Mouse (Mus musculus): Measurements from ENCODE around the gene Kntc1. TPM values are rescaled to one million over a fixed set of nuclear protein-coding genes. Genes with fewer than 3 reads are reported as not detected.
"Not testable (repeated sequence)": the region's sequence is repeated elsewhere in the genome, so short reads cannot be mapped to it uniquely, and the experiment has no call there.

Kntc1 gene
- 26.4 and 34.9 TPM in 2 replicates for polyA plus RNA-seq (2015; fragmentation: Nextera tagmentation; extraction: Ambion mirVana)

DNA sequence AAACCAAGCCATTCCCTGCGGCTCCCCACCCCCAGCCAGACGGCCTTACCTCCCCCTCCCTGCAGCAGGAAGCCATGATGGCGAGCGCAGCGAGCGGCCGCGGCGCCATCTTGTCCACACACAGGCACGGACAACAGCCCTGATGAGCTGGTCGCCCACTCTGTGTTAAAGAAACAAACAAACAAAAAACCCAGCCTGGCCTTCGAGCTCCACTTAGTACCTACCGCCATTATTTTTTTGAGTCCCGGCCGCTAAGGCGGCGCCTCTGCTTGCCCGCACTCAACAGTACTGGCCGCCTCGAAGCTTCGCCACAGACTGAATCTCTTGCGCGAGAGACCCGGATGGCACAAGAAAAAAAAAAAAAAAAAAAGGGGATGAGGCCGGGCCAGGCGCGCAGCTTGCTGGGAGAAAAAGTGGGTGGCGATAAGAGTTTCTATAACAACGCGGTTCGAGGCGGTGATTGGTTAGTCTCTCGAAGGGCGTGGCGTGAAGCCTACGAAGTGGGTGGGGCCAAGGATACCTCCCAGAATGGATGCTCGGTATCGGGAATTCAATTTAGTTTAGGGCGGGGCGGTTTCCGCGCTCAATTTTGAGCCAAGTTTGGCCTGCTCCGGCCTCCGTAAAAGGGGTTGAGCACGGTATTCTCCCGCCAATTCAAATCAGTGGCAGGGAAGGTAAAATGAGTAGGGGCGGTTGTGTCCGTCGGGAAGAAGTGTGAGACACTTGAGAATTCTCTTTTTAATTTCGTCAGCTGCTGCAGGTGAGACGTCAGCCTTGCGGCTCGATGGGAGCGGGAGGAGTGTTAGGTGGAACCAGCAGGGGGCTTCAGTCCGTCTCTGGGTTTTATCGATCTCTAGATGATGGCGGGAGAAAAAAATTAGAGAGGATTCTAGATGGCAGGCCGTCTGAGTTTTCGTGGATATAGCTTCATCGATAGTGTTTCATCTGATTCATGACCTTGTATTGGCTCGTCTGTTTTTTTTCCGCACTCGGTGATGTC is at the start of gene Kntc1, which contains the start of gene Rsrc2:
Kntc1 (plus strand) TSS at position 652 of the 1,000 bp plus-strand sequence.
Rsrc2 (minus strand) TSS at position 350 of the 1,000 bp plus-strand sequence.
- peak within 1 kb of the TSS; percentile 100 for H3K27ac ChIP-seq (ENCODE audit: low read length)
- H3K36me3 ChIP-seq (ENCODE audit: insufficient read depth, low read length), result peaks cover 4% of the 10 kb centered on the region; the same call in 1 of the 2 replicates
- peak within 1 kb of the TSS; percentile 95 for H3K9ac ChIP-seq (replicated peaks; ENCODE audit: low read length)
- peaks cover 27% of the 10 kb centered on the region for H3K4me1 ChIP-seq (ENCODE audit: insufficient read depth, low read length)
- H3K9me3 ChIP-seq (ENCODE audit: low read length), result no peaks in the 10 kb centered on the region
- peak within 1 kb of the TSS; percentile 68 for H3K4me2 ChIP-seq (replicated peaks; ENCODE audit: low read depth, low read length)
- H3K27me3 ChIP-seq (ENCODE audit: insufficient read depth, low read length), result no peaks in the 10 kb centered on the region
- under 1% methylated on average over 63 of the region's 63 CpGs for WGBS
- peak; percentile 97 for ATAC-seq (ENCODE audit: low FRiP score, low TSS enrichment)
- peak within 1 kb of the TSS; percentile 87 for H3K4me3 ChIP-seq (ENCODE audit: low read length)

DNA sequence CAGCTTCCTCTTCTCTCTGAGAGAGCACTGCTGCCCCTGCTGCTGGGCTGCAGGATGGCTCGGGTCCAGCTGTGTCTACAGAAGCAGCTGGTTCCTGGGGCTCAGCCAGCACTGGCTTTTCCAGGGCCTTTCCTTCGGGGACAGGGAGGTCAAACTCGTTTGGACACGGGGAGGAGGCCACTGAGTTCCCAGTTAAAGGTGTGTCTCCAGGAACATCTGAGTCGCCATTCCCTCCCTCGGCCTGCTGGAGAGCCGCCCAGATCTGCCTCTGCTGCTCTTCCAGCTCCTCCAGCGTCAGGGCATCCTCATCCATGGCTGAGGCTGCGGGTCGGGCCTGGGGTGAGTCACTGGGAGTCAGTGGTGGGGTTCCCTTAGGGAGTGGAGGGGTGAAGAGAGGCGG is 48.9 kb upstream of the Kntc1 start:
- H3K4me2 ChIP-seq (replicated peaks; ENCODE audit: low read depth, low read length), result no peak overlapping the region
- WGBS, result 56% methylated on average over 11 of the region's 11 CpGs
- H3K4me1 ChIP-seq (ENCODE audit: insufficient read depth, low read length), result no peaks in the 10 kb centered on the region
- H3K9ac ChIP-seq (replicated peaks; ENCODE audit: low read length), result no peak overlapping the region
- H3K4me3 ChIP-seq (ENCODE audit: low read length), result no peak overlapping the region
- no peak overlapping the region for H3K27ac ChIP-seq (ENCODE audit: low read length)
- no peak; the same call in 1 of the 2 replicates for ATAC-seq (ENCODE audit: low FRiP score, low TSS enrichment)
- no peaks in the 10 kb centered on the region for H3K27me3 ChIP-seq (ENCODE audit: insufficient read depth, low read length)
- peaks cover 66% of the 10 kb centered on the region for H3K36me3 ChIP-seq (ENCODE audit: insufficient read depth, low read length)
- no peaks in the 10 kb centered on the region for H3K9me3 ChIP-seq (ENCODE audit: low read length)

GRCm38 (mm10) chr5:123708598-123708997 is 40.9 kb upstream of the Kntc1 start:
- no peak overlapping the region for H3K4me3 ChIP-seq (ENCODE audit: low read length)
- H3K4me1 ChIP-seq (ENCODE audit: insufficient read depth, low read length), result no peaks in the 10 kb centered on the region
- no peak for ATAC-seq (ENCODE audit: low FRiP score, low TSS enrichment)
- WGBS, result 95% methylated on average over 12 of the region's 12 CpGs
- H3K9me3 ChIP-seq (ENCODE audit: low read length), result no peaks in the 10 kb centered on the region
- H3K4me2 ChIP-seq (replicated peaks; ENCODE audit: low read depth, low read length), result no peak overlapping the region
- H3K36me3 ChIP-seq (ENCODE audit: insufficient read depth, low read length), result peaks cover 82% of the 10 kb centered on the region
- H3K27me3 ChIP-seq (ENCODE audit: insufficient read depth, low read length), result no peaks in the 10 kb centered on the region
- H3K27ac ChIP-seq (ENCODE audit: low read length), result no peak overlapping the region
- H3K9ac ChIP-seq (replicated peaks; ENCODE audit: low read length), result no peak overlapping the region

- Histone ChIP-seq H3K36me3 (ENCODE audit: insufficient read depth, low read length) (peaks cover 82% of the 10 kb centered on the region), H3K4me1 (ENCODE audit: insufficient read depth, low read length) (no peaks in the 10 kb centered on the region), H3K4me2 (replicated peaks; ENCODE audit: low read depth, low read length) (no peak overlapping the region), H3K4me3 (ENCODE audit: low read length) (no peak overlapping the region), H3K9ac (replicated peaks; ENCODE audit: low read length) (no peak overlapping the region), H3K27me3 (ENCODE audit: insufficient read depth, low read length) (no peaks in the 10 kb centered on the region), H3K9me3 (ENCODE audit: low read length) (no peaks in the 10 kb centered on the region), H3K27ac (ENCODE audit: low read length) (no peak overlapping the region)
- 70% methylated on average over 4 of the region's 4 CpGs for WGBS
- ATAC-seq (ENCODE audit: low FRiP score, low TSS enrichment), result no peak
Measured at GRCm38 (mm10) chr5:123709571-123709970, 39.9 kb upstream of the Kntc1 start.

- WGBS, result 90% methylated on average over 6 of the region's 6 CpGs
- Histone ChIP-seq H3K4me2 (replicated peaks; ENCODE audit: low read depth, low read length) (no peak overlapping the region), H3K4me3 (ENCODE audit: low read length) (no peak overlapping the region), H3K27ac (ENCODE audit: low read length) (no peak overlapping the region), H3K9ac (replicated peaks; ENCODE audit: low read length) (no peak overlapping the region), H3K4me1 (ENCODE audit: insufficient read depth, low read length) (peaks cover 10% of the 10 kb centered on the region), H3K9me3 (ENCODE audit: low read length) (no peaks in the 10 kb centered on the region), H3K27me3 (ENCODE audit: insufficient read depth, low read length) (no peaks in the 10 kb centered on the region), H3K36me3 (ENCODE audit: insufficient read depth, low read length) (peaks cover 66% of the 10 kb centered on the region)
- ATAC-seq (ENCODE audit: low FRiP score, low TSS enrichment), result no peak
Measured at GRCm38 (mm10) chr5:123713782-123714181, 35.7 kb upstream of the Kntc1 start.

DNA sequence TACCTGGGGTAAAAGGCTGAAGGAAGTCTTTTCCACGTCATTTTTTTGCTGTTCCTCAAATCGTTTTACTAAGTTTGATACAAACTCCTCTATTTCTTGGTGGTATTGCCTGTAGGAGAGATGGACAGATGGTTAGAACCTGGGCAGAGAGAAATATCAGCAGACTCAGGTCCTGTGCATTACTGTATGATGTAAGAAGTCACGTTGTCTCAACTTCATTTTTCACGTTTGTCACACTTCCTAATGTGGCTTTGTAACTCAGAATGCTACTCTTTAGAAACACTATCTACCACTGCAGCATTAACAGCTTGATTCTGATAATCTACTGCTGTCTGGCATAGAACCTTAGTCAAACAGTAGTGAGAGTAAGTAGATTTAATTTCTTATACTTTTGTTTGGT is 34.9 kb upstream of the Kntc1 start:
- Histone ChIP-seq H3K9ac (replicated peaks; ENCODE audit: low read length) (no peak overlapping the region), H3K4me2 (replicated peaks; ENCODE audit: low read depth, low read length) (no peak overlapping the region), H3K36me3 (ENCODE audit: insufficient read depth, low read length) (peaks cover 59% of the 10 kb centered on the region), H3K27ac (ENCODE audit: low read length) (no peak overlapping the region), H3K27me3 (ENCODE audit: insufficient read depth, low read length) (no peaks in the 10 kb centered on the region), H3K9me3 (ENCODE audit: low read length) (no peaks in the 10 kb centered on the region), H3K4me3 (ENCODE audit: low read length) (no peak overlapping the region), H3K4me1 (ENCODE audit: insufficient read depth, low read length) (peaks cover 18% of the 10 kb centered on the region)
- ATAC-seq (ENCODE audit: low FRiP score, low TSS enrichment), result no peak
- WGBS, result 90% methylated on average over 4 of the region's 4 CpGs

DNA sequence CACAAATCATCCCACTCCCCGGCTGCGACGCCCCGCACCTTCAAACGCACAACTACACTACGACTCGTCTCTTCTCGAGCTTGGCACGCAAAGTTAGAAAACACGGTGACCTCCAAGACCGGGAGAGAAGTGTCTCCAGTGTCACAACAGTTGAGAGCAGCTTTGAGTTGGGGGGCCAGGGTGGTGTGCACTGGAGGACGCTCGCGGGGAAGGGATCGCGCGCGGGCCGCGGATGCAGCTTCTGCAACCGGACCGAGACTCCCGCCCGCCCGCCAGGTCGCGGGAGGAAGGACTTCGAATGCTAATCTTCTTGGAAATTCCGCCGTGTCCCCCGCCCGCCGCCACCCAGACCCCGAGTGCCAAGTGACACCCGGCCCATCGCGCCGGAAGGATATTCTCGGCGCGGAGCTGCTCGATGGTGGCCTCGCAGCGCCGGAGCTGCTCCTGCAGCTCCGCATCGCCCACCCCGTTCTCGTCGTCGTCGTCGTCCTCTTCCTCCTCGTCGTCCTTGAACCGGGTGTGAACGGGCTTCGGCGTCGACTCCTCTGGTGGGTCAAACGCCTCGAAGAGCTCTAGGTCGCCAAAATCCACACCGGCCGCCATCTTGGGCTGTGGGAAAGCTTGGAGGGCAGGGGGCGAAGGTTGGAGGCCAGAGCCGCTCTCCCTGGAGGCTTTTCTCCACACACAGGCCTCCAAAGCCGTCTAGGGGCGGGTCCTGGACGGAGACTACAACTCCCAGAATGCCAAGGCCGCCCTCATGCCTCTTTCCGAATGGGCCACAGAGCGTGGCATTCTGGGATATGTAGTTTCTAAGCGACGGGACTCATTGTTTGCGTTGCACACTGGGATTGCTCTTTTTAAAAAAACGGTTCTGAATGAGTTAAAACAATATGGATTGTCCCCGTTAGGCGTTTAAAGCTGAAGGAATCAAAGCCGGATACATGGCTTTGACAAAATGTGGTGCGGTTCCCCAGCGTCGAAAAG is 28.9 kb upstream of the Kntc1 start, which contains the start of gene Zcchc8:
Zcchc8 (minus strand) TSS at position 773 of the 984 bp plus-strand sequence.
- no peaks in the 10 kb centered on the region for H3K27me3 ChIP-seq (ENCODE audit: insufficient read depth, low read length)
- ATAC-seq (ENCODE audit: low FRiP score, low TSS enrichment), result peak; percentile 100
- peaks cover 21% of the 10 kb centered on the region for H3K4me1 ChIP-seq (ENCODE audit: insufficient read depth, low read length)
- peaks cover 6% of the 10 kb centered on the region for H3K36me3 ChIP-seq (ENCODE audit: insufficient read depth, low read length)
- under 1% methylated on average over 82 of the region's 83 CpGs for WGBS
- peak within 1 kb of the TSS; percentile 77 for H3K4me2 ChIP-seq (replicated peaks; ENCODE audit: low read depth, low read length)
- H3K9ac ChIP-seq (replicated peaks; ENCODE audit: low read length), result peak within 1 kb of the TSS; percentile 88
- H3K9me3 ChIP-seq (ENCODE audit: low read length), result no peaks in the 10 kb centered on the region
- H3K4me3 ChIP-seq (ENCODE audit: low read length), result peak within 1 kb of the TSS; percentile 78
- peak within 1 kb of the TSS; percentile 86 for H3K27ac ChIP-seq (ENCODE audit: low read length)

DNA sequence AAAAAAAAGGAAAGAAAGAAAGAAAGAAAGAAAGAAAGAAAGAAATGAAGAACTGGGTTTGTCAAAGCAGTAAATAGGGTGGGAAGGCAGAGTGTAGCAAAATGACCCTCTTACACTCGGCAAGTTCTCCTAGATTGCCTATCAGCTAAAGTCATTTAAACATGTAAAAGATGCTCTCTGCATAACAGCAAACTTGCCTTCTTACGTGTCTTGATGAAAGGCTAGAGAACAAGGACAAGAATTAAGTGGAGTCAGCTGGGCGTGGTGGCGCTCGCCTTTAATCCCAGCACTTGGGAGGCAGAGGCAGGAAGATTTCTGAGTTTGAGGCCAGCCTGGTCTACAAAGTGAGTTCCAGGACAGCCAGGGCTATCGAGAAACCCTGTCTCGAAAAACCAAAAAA is 25.7 kb upstream of the Kntc1 start:
- 90% methylated on average over 7 of the region's 7 CpGs for WGBS
- not testable (repeated sequence) for ATAC-seq (ENCODE audit: low FRiP score, low TSS enrichment); H3K4me2 ChIP-seq (replicated peaks; ENCODE audit: low read depth, low read length); H3K4me3 ChIP-seq (ENCODE audit: low read length); H3K27ac ChIP-seq (ENCODE audit: low read length); H3K9ac ChIP-seq (replicated peaks; ENCODE audit: low read length); H3K9me3 ChIP-seq (ENCODE audit: low read length); H3K36me3 ChIP-seq (ENCODE audit: insufficient read depth, low read length); H3K27me3 ChIP-seq (ENCODE audit: insufficient read depth, low read length)
- H3K4me1 ChIP-seq (ENCODE audit: insufficient read depth, low read length), result peaks cover 12% of the 10 kb centered on the region

- WGBS, result 99% methylated on average over 2 of the region's 2 CpGs
- Histone ChIP-seq H3K4me1 (ENCODE audit: insufficient read depth, low read length) (no peaks in the 10 kb centered on the region), H3K4me2 (replicated peaks; ENCODE audit: low read depth, low read length) (no peak overlapping the region), H3K4me3 (ENCODE audit: low read length) (no peak overlapping the region), H3K36me3 (ENCODE audit: insufficient read depth, low read length) (peaks cover 58% of the 10 kb centered on the region), H3K9ac (replicated peaks; ENCODE audit: low read length) (no peak overlapping the region), H3K27me3 (ENCODE audit: insufficient read depth, low read length) (no peaks in the 10 kb centered on the region), H3K27ac (ENCODE audit: low read length) (no peak overlapping the region), H3K9me3 (ENCODE audit: low read length) (no peaks in the 10 kb centered on the region)
- no peak for ATAC-seq (ENCODE audit: low FRiP score, low TSS enrichment)
Measured at GRCm38 (mm10) chr5:123730981-123731380, 18.5 kb upstream of the Kntc1 start.

Data from kidney, embryonic 16.5 days (tissue).